Mouse (Mus musculus): ENCODE measurements around the gene Cd38. TPM values are rescaled to one million over a fixed set of nuclear protein-coding genes. Genes with fewer than 3 reads are reported as not detected.

Cd38 gene
- polyA plus RNA-seq (2015; fragmentation: Nextera tagmentation; extraction: Ambion mirVana) = 9.5 and 12.1 TPM in 2 replicates

GRCm38 (mm10) chr5:43868253-43868652 lies at the start of gene Cd38:
Cd38 (plus strand) TSS chr5:43868553.

DNA sequence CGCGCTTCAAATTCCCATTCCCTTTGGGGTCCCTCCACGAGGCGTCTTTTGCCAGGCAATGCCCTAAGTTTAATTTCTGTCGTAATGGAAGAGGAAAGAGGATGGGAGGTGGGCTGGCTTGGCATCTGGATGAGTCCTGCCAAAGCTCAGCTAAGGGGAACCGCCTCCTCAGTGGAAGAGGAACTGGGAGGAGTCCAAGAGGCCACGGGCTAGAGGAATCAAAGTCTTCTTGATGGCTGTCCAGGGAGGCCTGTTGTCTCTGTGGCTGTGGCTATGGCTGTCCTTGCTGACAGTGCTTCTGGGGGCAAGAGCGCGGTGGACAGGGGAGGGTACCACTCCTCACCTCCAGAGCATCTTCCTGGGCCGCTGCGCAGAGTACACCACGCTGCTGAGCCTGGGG lies 49.7 kb upstream of the Cd38 start, which contains the start of gene Bst1:
Bst1 (plus strand) TSS at position 191 of the 400 bp plus-strand sequence.

DNA sequence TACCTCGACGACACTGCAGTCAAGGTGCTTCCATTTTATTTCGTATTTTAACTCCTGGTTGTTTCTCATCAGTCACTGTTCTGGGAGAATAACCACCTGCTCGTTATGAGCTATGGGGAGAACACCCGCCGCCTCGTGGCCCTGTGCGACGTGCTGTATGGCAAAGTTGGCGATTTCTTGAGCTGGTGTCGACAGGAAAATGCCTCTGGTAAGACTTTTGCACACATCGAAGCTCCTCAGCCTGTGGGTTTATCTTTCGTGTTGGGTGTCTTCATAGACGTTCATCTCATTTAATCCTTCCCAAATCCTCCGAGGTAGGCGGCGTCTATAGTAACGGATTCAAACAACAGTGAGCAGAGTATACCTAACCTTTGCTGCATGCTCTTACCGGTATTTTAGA lies 46.8 kb upstream of the Cd38 start, which contains the start of gene Fbxl5:
Fbxl5 (minus strand) TSS at position 101 of the 400 bp plus-strand sequence.

DNA sequence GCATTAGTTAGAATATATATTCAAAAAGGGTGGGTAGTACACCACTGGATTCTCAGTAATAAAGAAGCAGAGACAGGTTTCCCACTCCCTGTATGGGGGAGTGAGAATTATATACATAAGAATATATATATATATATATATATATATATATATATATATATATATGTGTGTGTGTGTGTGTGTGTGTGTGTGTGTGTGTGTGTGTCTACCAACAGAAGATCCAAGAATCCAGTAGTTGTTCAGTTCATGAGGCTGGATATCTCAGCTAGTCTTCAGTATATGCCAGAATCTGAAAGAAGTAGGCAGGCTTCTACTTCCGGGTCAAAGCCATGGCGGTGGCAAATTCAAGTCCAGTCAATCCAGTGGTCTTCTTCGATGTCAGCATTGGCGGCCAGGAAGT lies 44.5 kb downstream of the Cd38 start, which contains the start of gene Gm7879:
Gm7879 (plus strand) TSS at position 301 of the 400 bp plus-strand sequence.

Other genes with a start within 250 kb of the Cd38 start
- 2.6 and 3.0 TPM in 2 replicates for gene Cc2d2a, start 206.2 kb upstream of the Cd38 start, polyA plus RNA-seq (2015; fragmentation: Nextera tagmentation; extraction: Ambion mirVana)
- gene Bst1, start 49.7 kb upstream of the Cd38 start, polyA plus RNA-seq (2015; fragmentation: Nextera tagmentation; extraction: Ambion mirVana) = 12.3 and 15.3 TPM in 2 replicates
- 24.9 and 28.3 TPM in 2 replicates for gene Fbxl5, start 46.9 kb upstream of the Cd38 start, polyA plus RNA-seq (2015; fragmentation: Nextera tagmentation; extraction: Ambion mirVana)
- 0.99 TPM in 1 of 2 replicates, not detected in the other for gene Gm7879, start 44.6 kb downstream of the Cd38 start, polyA plus RNA-seq (2015; fragmentation: Nextera tagmentation; extraction: Ambion mirVana)
- gene Fgfbp1, start 113.2 kb downstream of the Cd38 start, polyA plus RNA-seq (2015; fragmentation: Nextera tagmentation; extraction: Ambion mirVana) = 1.6 and 1.7 TPM in 2 replicates
- 4.5 and 5.9 TPM in 2 replicates for gene Prom1, start 233.5 kb downstream of the Cd38 start, polyA plus RNA-seq (2015; fragmentation: Nextera tagmentation; extraction: Ambion mirVana)

All from spleen, postnatal 0 days (tissue).